Mouse (Mus musculus) cerebral cortex, adult 2 months (tissue): ENCODE measurements around the gene Edem3.

ENCODE experiments used
- WGBS: fragments of 180-500 bp; shearing (Covaris S2); methylation state at CpG from one replicate; pipeline ENCODE4 v1.1.7; 2018; 5-methylcytosine and 5-hydroxymethylcytosine counted together

Edem3 gene

DNA sequence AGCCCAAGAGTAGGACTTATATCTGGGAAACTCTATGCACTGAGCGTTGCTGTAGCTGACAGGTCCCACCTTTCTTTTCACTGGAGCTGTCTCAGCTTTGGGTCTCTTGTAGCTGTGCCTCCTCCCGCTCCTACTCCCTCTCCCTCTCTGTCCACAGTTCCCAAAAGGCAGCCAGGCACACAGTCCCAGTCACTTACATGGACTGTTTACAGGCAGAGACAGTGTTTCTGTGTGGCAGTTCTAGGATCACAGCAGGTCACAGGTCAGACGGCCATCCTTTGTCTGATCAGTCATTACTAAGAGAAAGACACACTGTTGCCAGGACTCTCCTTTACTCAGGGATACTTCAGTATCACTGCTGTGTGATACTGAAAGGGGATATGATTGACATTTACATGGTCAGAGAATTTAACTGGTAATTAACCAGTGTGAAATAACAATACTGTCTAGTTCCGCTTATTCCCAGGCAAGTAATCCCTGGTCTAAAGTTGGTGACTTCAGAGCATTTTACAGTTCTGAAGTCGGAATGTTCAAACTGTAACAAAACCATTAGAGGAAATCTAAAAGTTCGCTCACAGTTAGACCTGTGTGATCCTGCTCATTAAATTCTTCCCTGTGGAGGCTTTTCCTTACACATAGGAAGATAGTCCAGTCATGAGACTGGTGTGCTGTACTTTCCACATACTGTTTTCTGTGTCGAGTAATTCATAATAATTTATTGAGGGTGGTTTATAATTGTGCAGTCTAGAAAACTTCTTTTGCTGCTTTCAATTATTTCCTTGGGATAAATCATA, 55.7 kb downstream of the Edem3 start:
- WGBS, result 88% methylated on average over 7 of the region's 7 CpGs

GRCm38 (mm10) chr1:151811456-151811855, 56.3 kb downstream of the Edem3 start:
- 91% methylated on average over 16 of the region's 16 CpGs for WGBS

- WGBS, result 86% methylated on average over 13 of the region's 13 CpGs
Observed at GRCm38 (mm10) chr1:151812004-151812712, 57.0 kb downstream of the Edem3 start.

- WGBS, result 94% methylated on average over 3 of the region's 3 CpGs
Observed at GRCm38 (mm10) chr1:151816051-151816450, 60.9 kb downstream of the Edem3 start.

DNA sequence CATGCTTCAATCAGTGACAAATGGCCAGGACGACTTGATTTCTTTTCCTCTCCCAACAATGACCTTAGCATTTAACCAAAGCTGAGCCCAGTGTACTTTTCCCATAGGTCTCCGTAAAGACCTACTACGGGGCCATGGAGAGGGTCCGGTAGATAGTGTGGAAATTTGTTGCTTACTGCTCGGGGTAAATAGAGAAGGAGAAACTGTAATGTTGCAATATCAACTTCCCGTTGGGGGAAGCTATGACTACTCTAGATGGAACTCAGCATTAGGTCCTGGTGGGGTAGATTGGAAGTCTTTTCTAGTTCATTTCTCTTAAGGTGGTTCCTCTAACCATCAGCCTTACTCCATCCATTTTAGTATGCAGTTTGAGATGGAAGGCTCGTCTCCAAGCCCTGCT, 64.0 kb downstream of the Edem3 start:
- 86% methylated on average over 7 of the region's 7 CpGs for WGBS

DNA sequence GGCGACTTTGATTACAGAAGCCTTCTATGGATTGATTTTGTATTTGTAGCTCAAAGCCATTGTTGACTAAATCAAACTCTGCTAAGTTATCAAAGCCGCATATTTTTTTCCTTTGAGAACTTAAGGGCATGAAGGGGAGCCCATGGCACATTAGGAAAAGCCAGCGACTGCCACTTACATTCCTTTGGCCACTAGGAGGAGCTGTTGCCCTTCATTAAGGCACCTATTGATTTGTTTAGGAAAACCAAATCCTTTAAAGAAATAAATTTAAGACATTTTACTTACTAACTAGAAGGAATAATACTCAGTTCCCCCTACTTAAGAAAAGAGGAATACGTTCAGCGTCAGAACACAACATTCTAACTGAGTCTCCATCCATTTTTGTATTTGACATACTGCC, 65.3 kb downstream of the Edem3 start:
- WGBS, result 19% methylated on average over 5 of the region's 5 CpGs

DNA sequence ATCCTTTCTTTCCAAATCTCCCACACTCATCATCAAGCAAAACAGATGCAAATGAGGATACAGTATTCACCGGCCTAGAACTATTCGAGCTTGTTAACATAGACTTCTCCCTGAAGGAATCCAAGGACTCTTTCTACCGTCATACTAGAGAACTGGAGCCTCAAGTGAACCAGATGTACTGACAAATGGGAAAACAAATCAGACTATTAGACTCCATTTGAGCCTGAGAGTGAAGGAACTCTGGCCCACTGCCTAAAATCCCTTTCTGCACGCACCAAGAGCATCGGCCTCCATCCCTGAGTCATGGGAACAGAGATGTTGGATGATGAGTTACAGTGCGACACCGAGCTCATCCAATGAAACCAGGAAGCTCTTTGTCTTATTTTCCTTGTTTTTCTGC, 69.9 kb downstream of the Edem3 start:
- WGBS, result 30% methylated on average over 7 of the region's 7 CpGs

DNA sequence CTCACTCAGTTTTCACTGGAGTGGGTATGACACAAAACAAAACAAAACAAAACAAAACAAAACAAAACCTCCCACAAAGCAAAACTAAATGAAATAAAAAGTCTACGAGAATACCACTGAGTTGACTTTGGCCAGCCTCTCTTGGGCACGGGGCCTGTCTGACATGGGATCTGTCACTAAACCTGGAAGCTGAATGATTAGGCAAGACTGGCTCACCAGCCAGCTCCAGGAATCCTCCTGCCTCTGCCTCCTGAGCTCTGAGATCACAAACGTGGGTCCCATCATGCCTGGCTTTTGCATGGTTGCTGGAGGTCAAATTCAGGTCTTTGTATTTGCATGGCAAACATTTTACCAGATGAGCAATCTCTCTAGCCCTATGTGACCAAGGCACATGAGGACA, 76.6 kb downstream of the Edem3 start:
- WGBS, result 86% methylated on average over 3 of the region's 3 CpGs

DNA sequence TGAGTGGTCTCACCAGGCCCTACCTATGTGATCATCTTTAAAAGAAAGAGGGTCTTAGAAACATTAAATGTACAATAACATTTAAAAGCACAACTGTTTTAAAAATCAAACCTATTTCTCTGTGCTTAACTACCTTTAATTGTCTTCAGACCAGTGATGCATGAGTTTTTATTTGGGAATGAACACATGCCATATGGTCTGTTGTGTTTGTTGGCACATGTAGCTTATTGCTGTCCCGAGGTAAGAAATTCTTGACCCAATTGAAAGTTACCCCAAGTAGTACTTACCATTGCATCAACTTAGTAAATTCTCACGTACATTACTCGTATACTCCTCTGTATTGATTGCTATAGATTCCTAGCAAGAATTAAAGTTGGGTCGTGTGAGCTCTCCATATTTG, 80.1 kb downstream of the Edem3 start:
- 90% methylated on average over 4 of the region's 4 CpGs for WGBS

DNA sequence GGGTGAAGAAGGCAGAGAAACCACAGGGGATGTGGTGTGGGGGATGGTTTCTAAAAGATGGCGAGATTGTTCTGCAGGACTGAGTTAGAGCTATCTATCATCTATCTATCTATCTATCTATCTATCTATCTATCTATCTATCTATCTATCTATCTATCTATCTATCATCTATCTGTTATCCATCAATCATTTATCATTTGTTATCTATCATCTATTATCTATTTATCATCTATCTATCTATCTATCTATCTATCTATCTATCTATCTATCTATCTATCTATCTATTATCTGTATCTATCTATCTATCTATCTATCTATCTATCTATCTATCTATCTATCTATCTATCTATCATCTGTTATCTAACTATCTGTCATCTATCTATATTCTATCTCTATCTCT, 85.2 kb downstream of the Edem3 start:
- WGBS, result 96% methylated on average over 1 of the region's 1 CpGs

DNA sequence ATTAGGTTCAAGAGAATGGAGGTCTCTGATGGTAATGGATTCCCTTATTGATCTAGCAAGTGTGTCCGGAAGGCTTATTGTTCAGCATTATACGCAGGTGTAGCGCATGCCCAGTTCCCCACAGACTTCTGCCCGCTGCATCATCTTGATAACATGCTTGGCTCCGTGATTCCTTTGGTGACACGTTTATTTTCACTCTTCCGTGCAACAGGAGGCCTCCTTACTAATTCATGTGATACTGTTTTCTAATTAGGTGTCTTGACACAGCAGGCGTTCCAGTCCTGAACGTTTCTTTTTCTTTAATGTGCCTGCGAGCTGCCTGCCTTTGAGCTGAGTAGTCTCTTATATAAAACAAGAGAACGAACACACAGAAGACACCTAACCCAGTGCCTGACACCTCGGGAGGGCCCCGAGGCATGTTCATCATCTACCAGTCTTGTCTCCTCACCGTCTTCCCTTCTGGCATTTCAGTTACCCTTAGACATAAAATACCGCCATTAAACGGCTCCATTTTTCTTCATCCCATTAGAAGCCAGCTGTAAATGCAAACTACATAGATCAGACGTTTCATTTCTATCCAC, 90.2 kb downstream of the Edem3 start:
- WGBS, result 75% methylated on average over 17 of the region's 17 CpGs

DNA sequence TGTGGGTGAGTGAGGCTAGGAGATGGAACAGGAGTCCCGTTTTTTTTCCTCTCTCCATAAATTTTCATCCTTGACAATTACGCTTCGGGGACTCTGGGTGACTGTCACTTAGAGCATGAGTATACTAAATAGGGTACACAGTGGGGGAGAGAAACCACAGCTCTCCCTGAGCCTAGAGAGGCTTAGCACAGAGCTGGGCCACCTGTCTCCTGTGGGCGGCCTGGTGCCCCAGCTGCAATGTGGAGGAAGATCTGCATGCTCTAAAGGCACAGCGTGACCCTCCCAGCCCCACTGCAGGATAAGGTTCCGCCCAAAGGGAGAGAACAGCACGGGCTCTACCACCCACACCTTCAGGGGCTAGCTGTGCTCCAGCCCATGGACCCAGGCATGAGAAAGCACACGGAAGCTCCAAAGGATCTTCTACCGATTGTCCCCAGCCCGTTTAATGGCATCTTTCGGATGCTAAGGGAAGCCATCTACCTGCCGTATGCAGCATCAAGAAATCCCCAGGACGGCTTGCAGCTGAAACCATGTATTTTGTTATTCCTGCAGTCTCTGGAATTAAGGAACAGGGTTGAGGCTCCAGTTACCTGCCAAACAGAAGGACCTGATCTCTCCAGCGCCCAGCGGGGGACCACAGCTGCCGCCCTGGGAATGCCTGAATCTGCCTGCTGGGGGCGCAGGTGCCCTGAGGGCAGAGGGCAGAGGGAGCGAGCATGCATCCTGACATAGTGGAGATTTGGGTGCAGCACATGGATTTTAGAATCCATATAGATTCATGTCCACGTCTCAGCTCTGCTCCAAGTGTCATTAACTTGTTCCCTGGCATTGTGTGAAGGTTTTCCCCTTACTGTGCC, 91.0 kb downstream of the Edem3 start:
- 67% methylated on average over 19 of the region's 19 CpGs for WGBS

- WGBS, result 96% methylated on average over 2 of the region's 2 CpGs
Observed at GRCm38 (mm10) chr1:151848286-151848685, 93.1 kb downstream of the Edem3 start.

DNA sequence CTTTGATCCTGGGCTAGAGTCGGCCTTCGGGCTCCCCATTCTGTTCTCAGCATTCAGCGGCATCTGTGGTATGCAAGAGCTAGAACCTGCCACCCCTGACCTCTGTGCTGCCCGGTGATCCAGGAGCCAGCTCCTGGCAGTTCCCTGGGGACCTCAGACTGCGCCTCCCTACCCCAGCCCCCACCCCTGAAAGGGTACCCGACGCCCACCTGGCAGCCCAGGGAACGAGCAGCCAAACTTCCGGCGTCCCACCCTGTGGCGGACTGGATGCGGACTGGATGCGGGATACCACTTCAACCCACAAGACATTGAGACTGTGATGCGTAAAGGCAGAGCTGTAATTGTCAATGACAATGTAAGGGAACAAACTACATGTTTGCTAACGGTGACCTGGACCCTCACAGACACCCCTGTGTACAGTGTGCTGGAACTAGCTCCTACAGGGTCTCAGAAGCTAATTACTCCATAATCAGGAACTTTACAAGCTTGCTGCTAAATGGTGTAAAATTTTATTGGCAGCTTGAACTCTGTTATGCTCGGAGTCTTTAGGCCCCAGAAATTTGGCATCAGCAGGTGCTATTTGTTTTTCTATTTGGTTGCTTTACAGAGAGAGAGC, 94.9 kb downstream of the Edem3 start:
- 92% methylated on average over 16 of the region's 16 CpGs for WGBS

GRCm38 (mm10) chr1:151851051-151851848, 96.1 kb downstream of the Edem3 start:
- 79% methylated on average over 20 of the region's 20 CpGs for WGBS

DNA sequence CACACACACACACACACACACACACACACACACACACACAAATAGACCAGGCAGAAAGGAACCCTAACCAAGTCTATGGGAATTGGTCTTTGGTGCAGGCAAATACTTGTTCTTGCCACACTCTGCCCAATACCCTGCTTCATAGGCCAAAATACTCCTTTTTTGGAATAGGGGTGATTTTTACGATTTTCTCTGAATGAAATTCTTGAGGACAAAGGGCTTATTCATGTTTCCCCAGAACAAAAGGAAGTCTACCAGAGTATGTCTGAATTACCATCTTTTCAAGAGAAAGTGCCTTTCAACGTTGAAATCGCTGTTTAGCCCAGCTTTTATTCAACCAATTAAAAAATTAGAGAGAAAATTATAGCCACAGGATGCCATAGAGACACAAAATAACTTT, 96.8 kb downstream of the Edem3 start:
- 59% methylated on average over 3 of the region's 3 CpGs for WGBS

GRCm38 (mm10) chr1:151855561-151855960, 100.4 kb downstream of the Edem3 start:
- 89% methylated on average over 1 of the region's 1 CpGs for WGBS

GRCm38 (mm10) chr1:151858474-151858873, 103.3 kb downstream of the Edem3 start:
- 94% methylated on average over 1 of the region's 1 CpGs for WGBS

GRCm38 (mm10) chr1:151861334-151861995, 106.3 kb downstream of the Edem3 start:
- WGBS, result 73% methylated on average over 20 of the region's 20 CpGs

DNA sequence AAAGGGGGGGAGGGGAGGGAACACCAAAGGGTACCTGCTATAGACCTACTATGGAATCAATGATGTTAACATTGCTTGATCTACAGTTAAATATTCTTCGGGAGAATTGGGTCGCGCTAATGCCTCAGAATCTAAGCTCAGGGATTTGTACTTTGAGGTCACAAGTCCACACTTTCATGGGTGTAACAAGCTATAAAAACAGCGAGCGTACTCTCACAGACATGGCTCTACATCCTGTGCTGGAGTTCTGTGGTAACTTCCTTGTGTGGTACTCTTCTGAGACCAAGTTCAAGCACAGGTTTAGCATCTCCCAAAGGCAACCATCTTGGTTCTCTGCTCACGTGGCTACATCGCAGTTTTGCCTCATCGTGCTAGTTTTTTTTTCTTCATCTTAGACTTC, 106.9 kb downstream of the Edem3 start:
- WGBS, result 82% methylated on average over 8 of the region's 8 CpGs
